Mouse (Mus musculus) heart, adult 2 months (tissue): ENCODE measurements at regions not wholly inside any gene's neighbourhood (a gene's known extent, or its start where the extent isn't known, plus 50 kb on each side); places are given as distances from the start of the nearest gene placed in this dataset.
A peak's percentile ranks its signal among the peaks of the same experiment; 100 is the strongest.

ENCODE experiments used
- CTCF ChIP-seq: fragments of 200-600 bp; IDR thresholded peaks from 2 replicates; pipeline ENCODE4 v1.8.1; 2022; ENCODE audit warnings: antibody characterized with exemption, mild to moderate bottlenecking, moderate library complexity
- EP300 ChIP-seq: fragments of 200-500 bp; IDR thresholded peaks from 2 replicates; pipeline ENCODE4 v1.6.1; 2011; ENCODE audit warnings: low read depth, low read length, control low read depth; ENCODE audit not compliant: insufficient read depth
- POLR2A ChIP-seq: fragments of 200-500 bp; IDR thresholded peaks from 2 replicates; pipeline ENCODE4 v1.6.1; 2011; ENCODE audit warnings: mild to moderate bottlenecking, low read depth, low read length, control low read depth; ENCODE audit not compliant: insufficient read depth

DNA sequence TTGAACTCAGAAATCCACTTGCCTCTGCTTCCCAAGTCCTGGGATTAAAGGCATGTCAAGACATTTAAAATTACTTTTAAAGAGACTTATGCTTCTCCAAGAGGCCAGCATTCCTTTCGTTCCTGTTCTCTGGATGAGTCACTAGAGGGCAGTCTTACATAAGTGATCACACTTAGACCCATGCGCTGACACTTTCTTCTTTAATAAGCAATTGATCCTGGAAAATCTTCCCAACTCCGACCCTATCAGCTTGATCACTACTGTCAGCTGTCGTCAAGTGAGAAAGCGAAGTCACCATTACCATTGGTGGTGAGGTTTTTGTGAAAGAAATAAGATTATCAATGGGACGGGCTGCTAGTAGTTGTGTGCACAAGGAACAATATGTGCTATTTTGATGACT is 65.5 kb upstream of the Fam98a start:
- TF ChIP-seq POLR2A (no peak), CTCF (peak; percentile 81), EP300 (no peak)
